Mouse (Mus musculus) liver, adult 2 months (tissue): ENCODE measurements around the gene Plcb2.

Experiments used
- CTCF ChIP-seq: fragments of 200-500 bp; IDR thresholded peaks from 2 replicates; pipeline ENCODE4 v1.5.1; 2011; ENCODE audit warnings: low read depth, low read length, control low read depth
- POLR2A ChIP-seq: fragments of 200-500 bp; IDR thresholded peaks from 2 replicates; pipeline ENCODE4 v1.6.1; 2011; ENCODE audit warnings: low read length, control low read depth; ENCODE audit not compliant: insufficient read depth; ENCODE audit errors: extremely low read depth

GRCm38 (mm10) chr2:118750476-118750875 lies 22.2 kb upstream of the Plcb2 start:
- TF ChIP-seq POLR2A (no peak), CTCF (no peak)
